Mouse (Mus musculus) right cerebral cortex, postnatal 4 days (tissue): ENCODE results near the gene Eid2.

Experiments used
- DNase-seq: peaks from one replicate; pipeline ENCODE4 v3.0.0-alpha.2; 2022

Eid2 gene

DNA sequence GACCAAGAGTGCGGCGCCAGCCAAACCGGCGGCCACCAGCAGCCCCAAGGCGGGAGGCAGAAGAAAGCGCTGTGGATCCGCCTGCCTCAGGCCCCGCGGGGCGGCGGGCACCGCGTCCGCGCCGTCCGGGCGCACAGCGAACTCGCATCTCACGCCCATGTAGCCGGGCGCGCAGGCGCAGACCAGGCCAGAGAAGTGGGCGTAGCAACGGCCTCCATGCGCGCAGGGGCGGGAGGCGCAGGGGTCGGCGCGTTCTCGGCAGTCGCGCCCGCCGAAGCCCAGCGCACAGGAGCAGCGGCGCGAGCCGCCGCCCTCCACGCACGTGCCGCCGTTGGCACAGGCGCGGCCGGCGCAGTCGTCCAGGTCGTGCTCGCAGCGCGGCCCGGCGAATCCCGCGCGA is 26.8 kb downstream of the Eid2 start:
- DNase-seq, result peak; percentile 86

GRCm38 (mm10) chr7:28298837-28299625 is 31.4 kb downstream of the Eid2 start:
- peak; percentile 65 for DNase-seq

DNA sequence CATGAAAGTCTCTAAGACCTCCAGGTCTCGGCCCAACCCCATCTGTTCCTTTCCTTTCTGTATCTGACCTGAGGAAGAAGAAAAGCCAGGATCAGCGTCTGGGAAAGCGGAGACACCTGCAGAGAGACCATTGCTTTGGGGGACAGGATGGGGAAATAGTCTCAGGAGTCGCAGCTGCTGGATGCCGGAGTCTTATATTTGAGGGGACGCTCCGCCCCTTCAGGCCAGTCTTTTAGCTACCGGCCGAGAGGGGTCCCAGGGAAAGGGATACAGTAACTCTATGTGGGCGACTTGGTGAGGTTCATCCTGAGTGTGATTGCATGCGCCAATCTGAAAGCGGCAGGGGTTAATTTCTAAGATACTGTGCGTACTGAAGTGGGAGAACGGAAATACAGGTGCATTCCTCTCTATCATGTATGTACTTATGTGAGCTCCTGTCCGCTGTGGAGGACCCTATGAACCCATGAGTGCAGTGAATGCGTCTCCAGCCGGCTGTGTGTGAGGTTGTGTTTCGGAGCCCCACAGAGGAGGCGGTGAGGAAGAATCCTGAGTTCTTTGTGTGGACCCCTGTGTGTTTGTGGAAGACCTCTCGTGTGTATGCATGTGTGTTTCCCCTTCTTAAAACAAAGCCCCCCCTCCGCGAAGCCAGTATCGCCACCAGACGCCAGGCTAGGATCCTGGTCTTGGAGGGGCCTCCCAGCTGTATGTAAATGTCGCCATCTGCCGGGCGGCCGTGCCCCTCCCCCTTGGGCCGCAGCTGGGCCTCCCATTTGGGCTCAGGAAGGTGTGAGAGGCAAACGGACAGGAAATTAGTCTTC is 34.1 kb downstream of the Eid2 start, which contains the start of gene Dll3:
TSS of gene Dll3 (minus strand) at position 623 of the 818 bp plus-strand sequence.
- peak; percentile 61 for DNase-seq

DNA sequence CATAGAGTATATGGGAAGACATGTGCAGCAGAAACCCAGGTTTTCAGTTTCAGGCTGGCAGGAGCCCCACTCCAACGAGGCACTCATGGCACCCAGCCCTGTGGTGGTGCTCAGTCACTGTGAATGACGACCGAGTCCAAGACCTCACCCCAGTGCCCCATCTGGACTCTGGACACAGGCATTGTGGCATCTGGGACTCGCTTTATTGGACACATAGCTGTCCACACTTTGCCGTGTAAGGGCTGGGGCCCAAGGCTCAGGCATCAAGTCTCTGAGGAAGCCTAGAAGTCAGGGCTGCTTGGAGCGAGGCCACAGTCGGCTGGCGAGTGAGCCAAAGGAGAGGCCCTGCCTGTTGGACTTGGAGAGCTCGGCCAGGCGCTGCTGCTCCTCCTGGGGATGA is 38.0 kb downstream of the Eid2 start:
- no peak for DNase-seq

DNA sequence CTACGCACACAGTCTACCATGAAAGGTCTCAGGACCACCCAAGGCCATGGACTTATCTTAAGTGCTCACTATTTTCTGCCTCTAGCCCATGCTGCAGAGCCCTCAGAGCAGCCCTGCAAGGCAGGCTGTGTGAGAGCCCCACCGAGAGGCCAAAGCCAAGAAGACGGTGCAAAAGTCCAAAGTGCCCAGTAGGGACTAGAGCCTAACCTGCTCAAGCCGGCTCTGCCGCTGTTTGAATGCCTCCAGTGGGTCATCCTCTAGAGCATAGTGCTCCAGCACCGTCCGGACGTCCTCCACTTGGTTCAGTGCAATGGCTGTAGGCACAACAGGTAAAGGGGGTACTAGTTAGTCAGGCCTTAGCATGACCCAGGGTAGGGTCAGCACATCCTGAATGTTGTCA is 38.5 kb downstream of the Eid2 start:
- DNase-seq, result no peak

DNA sequence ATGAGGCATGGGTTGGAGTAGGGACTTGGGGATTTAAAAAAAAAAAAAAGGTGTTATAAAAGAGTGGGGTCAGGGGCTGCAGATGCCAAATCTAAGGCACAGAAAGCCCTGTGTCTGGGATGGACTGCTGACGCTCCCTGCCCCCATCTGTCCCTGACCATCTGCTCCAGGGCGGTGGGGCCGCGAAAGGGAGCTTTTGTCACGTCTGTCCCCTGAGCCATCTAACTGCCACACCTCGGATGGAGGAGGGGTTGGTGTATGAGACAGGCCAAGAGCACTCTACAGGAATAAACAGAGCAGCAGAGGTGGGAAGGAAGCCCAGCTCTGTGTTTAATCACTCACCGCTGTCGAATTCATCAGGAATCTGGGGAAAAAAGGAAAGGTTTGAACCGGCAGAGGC is 42.1 kb downstream of the Eid2 start:
- no peak for DNase-seq

DNA sequence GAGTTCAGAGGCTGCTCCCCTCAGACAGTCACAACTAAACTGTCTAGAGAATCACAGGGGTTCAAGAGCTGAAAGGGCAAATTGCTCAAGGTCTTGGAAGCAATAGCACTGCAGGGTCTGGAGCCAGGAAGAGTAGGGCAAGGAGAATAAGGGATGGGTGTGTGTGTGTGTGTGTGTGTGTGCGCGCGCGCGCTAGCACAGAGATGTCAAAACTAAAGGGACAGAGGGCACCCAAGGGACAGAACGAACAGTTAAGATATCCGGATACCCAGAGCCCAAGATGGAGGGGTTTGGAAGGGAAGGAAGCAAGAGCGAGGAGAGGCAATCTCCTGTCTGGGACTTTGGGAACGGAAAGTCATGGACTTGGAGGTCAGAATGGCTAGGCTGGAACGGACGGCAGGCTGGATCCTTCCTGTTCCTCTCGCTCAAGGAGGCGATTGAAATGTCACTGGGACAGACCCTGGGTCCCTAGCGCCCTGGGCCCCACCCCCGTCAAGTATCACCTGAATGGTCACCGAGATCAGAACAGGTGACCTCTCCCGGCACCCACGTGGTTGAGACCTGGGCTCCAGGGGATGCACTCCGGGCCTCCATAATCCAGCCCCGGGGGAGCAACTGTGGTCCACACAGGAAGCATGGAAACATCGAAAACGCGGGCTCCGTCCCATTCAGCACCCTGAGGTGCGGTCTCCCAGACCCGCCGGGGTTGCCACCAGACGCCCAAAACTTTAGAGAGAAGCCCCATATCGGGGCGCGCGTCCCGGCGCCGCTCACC is 43.7 kb downstream of the Eid2 start:
- DNase-seq, result no peak

DNA sequence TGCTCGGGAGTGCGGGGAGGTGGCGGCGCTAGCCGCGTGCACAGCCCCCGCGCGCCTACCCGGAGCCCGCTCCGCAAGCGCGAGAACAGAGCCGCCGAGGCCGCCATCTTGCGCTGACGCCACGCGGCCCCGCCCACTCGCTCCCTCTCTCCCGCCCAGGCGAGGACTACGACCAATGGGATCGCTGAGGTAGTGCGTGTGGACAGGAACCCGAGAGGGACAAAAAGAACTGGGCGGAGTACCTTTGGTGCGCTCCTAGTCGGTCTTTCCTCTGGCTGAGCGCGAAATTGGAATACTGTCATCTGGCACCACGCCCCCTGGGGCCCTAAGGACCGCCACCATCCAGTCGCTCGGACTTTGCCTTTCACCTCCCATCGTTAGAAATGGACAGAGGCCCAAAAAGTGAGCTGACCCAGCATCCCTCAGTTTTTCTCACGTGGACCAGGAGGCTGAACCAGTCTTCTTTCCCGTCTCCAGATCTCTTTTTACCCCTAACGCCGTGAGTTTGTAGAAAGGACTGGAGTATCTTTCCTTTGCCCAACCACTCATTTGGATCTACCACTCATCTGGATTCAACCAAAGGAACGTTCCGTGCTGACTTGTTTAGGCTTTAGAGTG is 44.4 kb downstream of the Eid2 start, which contains the start of gene Timm50:
TSS of gene Timm50 (minus strand) at position 147 of the 618 bp plus-strand sequence.
- DNase-seq, result peak; percentile 97

GRCm38 (mm10) chr7:28318036-28318435 is 50.4 kb downstream of the Eid2 start:
- no peak for DNase-seq

GRCm38 (mm10) chr7:28318714-28319113 is 51.0 kb downstream of the Eid2 start:
- no peak for DNase-seq
